Mouse (Mus musculus) myocyte (in vitro differentiated cells): ENCODE measurements around the gene Prkn. TPM values are rescaled to one million over a fixed set of nuclear protein-coding genes. Genes with fewer than 3 reads are reported as not detected.
A peak's percentile ranks its signal among the peaks of the same experiment; 100 is the strongest.

Experiments used
- H3K27me3 ChIP-seq: one replicate; pipeline ENCODE4 v1.6.1; 2011; ENCODE audit not compliant: control insufficient read depth, insufficient read depth, insufficient read length
- H3K36me3 ChIP-seq: one replicate; pipeline ENCODE4 v1.6.1; 2011; ENCODE audit not compliant: control insufficient read depth, insufficient read depth
- H3K4me2 ChIP-seq: one replicate; pipeline ENCODE4 v1.6.1; 2011; ENCODE audit warnings: low read depth, control low read depth
- H3K4me3 ChIP-seq: one replicate; pipeline ENCODE4 v1.5.1; 2011; ENCODE audit warnings: mild to moderate bottlenecking, control low read depth, moderate library complexity
- H3K79me2 ChIP-seq: one replicate; pipeline ENCODE4 v1.6.1; 2011; ENCODE audit not compliant: control insufficient read depth, insufficient read depth
- H3ac ChIP-seq: one replicate; pipeline ENCODE4 v1.6.1; 2011; ENCODE audit not compliant: control insufficient read depth, insufficient read length
- CEBPB ChIP-seq: IDR thresholded peaks from 2 replicates; pipeline ENCODE4 v1.6.1; 2011; ENCODE audit warnings: mild to moderate bottlenecking, moderate library complexity; ENCODE audit not compliant: poor library complexity, insufficient read depth, severe bottlenecking
- E2F4 ChIP-seq: IDR thresholded peaks from one replicate; pipeline ENCODE4 v1.6.1; 2011; ENCODE audit warnings: mild to moderate bottlenecking, control low read depth, moderate library complexity; ENCODE audit not compliant: insufficient read depth
- MAX ChIP-seq: IDR thresholded peaks from one replicate; pipeline ENCODE4 v1.6.1; 2011; ENCODE audit warnings: low read depth, mild to moderate bottlenecking, control low read depth
- MYOD1 ChIP-seq, 3 experiments: IDR thresholded peaks; one replicate each; pipeline ENCODE4 v1.6.1; 2011; ENCODE audit warnings: control low read depth in 2 of 3, low read depth in 2 of 3, mild to moderate bottlenecking in 2 of 3, moderate library complexity in 1 of 3; ENCODE audit not compliant: insufficient read length in 2 of 3, control insufficient read depth in 1 of 3
- MYOG ChIP-seq, 3 experiments: IDR thresholded peaks; one replicate each; pipeline ENCODE4 v1.6.1; 2011; ENCODE audit warnings: control low read depth in 2 of 3, low read depth in 2 of 3, mild to moderate bottlenecking in 2 of 3; ENCODE audit not compliant: insufficient read length in 2 of 3, control insufficient read depth in 1 of 3, insufficient read depth in 1 of 3
- POLR2A ChIP-seq: IDR thresholded peaks from one replicate; pipeline ENCODE4 v1.6.1; 2011; ENCODE audit warnings: low read depth, mild to moderate bottlenecking, control low read depth, moderate library complexity; ENCODE audit not compliant: insufficient read length
- POLR2AphosphoS2 ChIP-seq: IDR thresholded peaks from one replicate; pipeline ENCODE4 v1.6.1; 2011; ENCODE audit warnings: low read depth, control low read depth; ENCODE audit not compliant: insufficient read length
- REST ChIP-seq: IDR thresholded peaks from one replicate; pipeline ENCODE4 v1.6.1; 2011; ENCODE audit warnings: mild to moderate bottlenecking, control low read depth, moderate library complexity; ENCODE audit not compliant: insufficient read depth, insufficient read length
- SRF ChIP-seq: IDR thresholded peaks from one replicate; pipeline ENCODE4 v1.6.1; 2011; ENCODE audit warnings: low read depth; ENCODE audit not compliant: control insufficient read depth, insufficient read length
- TCF12 ChIP-seq: IDR thresholded peaks from one replicate; pipeline ENCODE4 v1.6.1; 2011; ENCODE audit warnings: mild to moderate bottlenecking, control low read depth; ENCODE audit not compliant: poor library complexity, insufficient read depth, severe bottlenecking
- TCF3 ChIP-seq: IDR thresholded peaks from one replicate; pipeline ENCODE4 v1.6.1; 2011; ENCODE audit warnings: low read depth, control low read depth; ENCODE audit not compliant: insufficient read length
- USF1 ChIP-seq: IDR thresholded peaks from one replicate; pipeline ENCODE4 v1.6.1; 2011; ENCODE audit warnings: low read depth, mild to moderate bottlenecking, control low read depth, moderate library complexity
- polyA plus RNA-seq: library from polyadenylated mRNA; unstranded; fragments of >200 nt; fragmentation: generic; extraction: Trizol; gene quantifications from one replicate; pipeline ENCODE4 v1.2.1, GENCODE M21; 2012; ENCODE audit warnings: missing spikeins

Gene Prkn
- polyA plus RNA-seq, 1 experiment, result 0.26 TPM

GRCm38 (mm10) chr17:11383364-11383962 is 543.3 kb downstream of the Prkn start:
- no peak overlapping the region for H3ac ChIP-seq
- peak overlapping the region; percentile 16 for H3K4me2 ChIP-seq
- peak in 1 of 3 experiments; percentile 58 for TF ChIP-seq MYOG (IDR thresholded peaks at IDR 0.05; ENCODE audit: control insufficient read depth in 1 of 3, insufficient read depth in 1 of 3, insufficient read length in 2 of 3, low read depth in 2 of 3)
- no peak for TF ChIP-seq CEBPB
- no peaks in the 10 kb centered on the region for H3K27me3 ChIP-seq
- H3K79me2 ChIP-seq, result no peaks in the 10 kb centered on the region
- H3K4me3 ChIP-seq, result no peak overlapping the region
- no peaks in the 10 kb centered on the region for H3K36me3 ChIP-seq

DNA sequence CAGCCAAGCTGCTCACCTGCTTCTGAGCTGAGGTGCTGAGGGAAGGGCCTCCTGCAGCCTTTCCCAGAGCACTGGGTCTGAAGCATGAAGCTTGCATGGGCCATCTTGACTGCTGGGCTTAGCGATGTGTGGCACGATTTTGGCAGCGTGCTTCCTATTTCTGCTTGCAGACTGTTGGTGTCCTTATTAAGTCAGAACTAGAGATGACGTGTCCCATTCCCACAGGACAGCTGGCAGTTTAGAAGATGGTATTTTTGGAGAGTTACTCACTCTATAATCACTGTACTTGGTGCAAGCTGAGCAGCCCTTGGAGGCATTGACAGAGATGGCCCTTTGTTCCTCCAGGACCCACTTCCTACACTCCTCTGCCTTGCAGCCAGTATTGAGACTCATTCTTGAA is 545.1 kb downstream of the Prkn start:
- TF ChIP-seq USF1 (no peak), CEBPB (no peak), POLR2A (no peak), TCF3 (no peak), MYOG (IDR thresholded peaks at IDR 0.05; ENCODE audit: control insufficient read depth in 1 of 3, insufficient read depth in 1 of 3, insufficient read length in 2 of 3, low read depth in 2 of 3) (peak in 2 of 3 experiments; percentile 42 to 64), SRF (peak; percentile 85), MAX (no peak), TCF12 (peak; percentile 20), POLR2AphosphoS2 (no peak), MYOD1 (IDR thresholded peaks at IDR 0.05; ENCODE audit: control insufficient read depth in 1 of 3, insufficient read length in 2 of 3, low read depth in 2 of 3) (peak in 2 of 3 experiments; percentile 55 to 67), REST (no peak), E2F4 (no peak)
- H3K79me2 ChIP-seq, result no peaks in the 10 kb centered on the region
- no peaks in the 10 kb centered on the region for H3K27me3 ChIP-seq
- no peak overlapping the region for H3K4me3 ChIP-seq
- H3K4me2 ChIP-seq, result peak overlapping the region; percentile 16
- no peaks in the 10 kb centered on the region for H3K36me3 ChIP-seq
- no peak overlapping the region for H3ac ChIP-seq

- Histone ChIP-seq H3K27me3 (no peaks in the 10 kb centered on the region), H3K36me3 (no peaks in the 10 kb centered on the region), H3K4me2 (no peak overlapping the region), H3K4me3 (no peak overlapping the region), H3ac (no peak overlapping the region), H3K79me2 (no peaks in the 10 kb centered on the region)
- TF ChIP-seq SRF (no peak), MYOG (IDR thresholded peaks at IDR 0.05; ENCODE audit: control insufficient read depth in 1 of 3, insufficient read depth in 1 of 3, insufficient read length in 2 of 3, low read depth in 2 of 3) (no peak), E2F4 (no peak), POLR2A (no peak), TCF12 (no peak), REST (no peak), POLR2AphosphoS2 (no peak), MAX (no peak), USF1 (no peak), CEBPB (no peak), MYOD1 (IDR thresholded peaks at IDR 0.05; ENCODE audit: control insufficient read depth in 1 of 3, insufficient read length in 2 of 3, low read depth in 2 of 3) (no peak), TCF3 (no peak)
These were observed 552.6 kb downstream of the Prkn start for GRCm38 (mm10) chr17:11392622-11393294.

GRCm38 (mm10) chr17:11394607-11395006 is 554.4 kb downstream of the Prkn start:
- H3K79me2 ChIP-seq, result no peaks in the 10 kb centered on the region
- H3K4me2 ChIP-seq, result no peak overlapping the region
- no peaks in the 10 kb centered on the region for H3K27me3 ChIP-seq
- H3K36me3 ChIP-seq, result no peaks in the 10 kb centered on the region
- H3ac ChIP-seq, result no peak overlapping the region
- no peak overlapping the region for H3K4me3 ChIP-seq
- TF ChIP-seq TCF12 (no peak), MYOD1 (IDR thresholded peaks at IDR 0.05; ENCODE audit: control insufficient read depth in 1 of 3, insufficient read length in 2 of 3, low read depth in 2 of 3) (no peak), POLR2AphosphoS2 (no peak), TCF3 (no peak), E2F4 (no peak), MYOG (IDR thresholded peaks at IDR 0.05; ENCODE audit: control insufficient read depth in 1 of 3, insufficient read depth in 1 of 3, insufficient read length in 2 of 3, low read depth in 2 of 3) (no peak), POLR2A (no peak), REST (no peak), SRF (no peak), USF1 (no peak), CEBPB (no peak), MAX (no peak)

GRCm38 (mm10) chr17:11397678-11398077 is 557.5 kb downstream of the Prkn start:
- H3K4me3 ChIP-seq, result no peak overlapping the region
- TF ChIP-seq TCF12 (no peak), POLR2A (no peak), SRF (no peak), CEBPB (no peak), E2F4 (no peak), REST (no peak), MYOD1 (IDR thresholded peaks at IDR 0.05; ENCODE audit: control insufficient read depth in 1 of 3, insufficient read length in 2 of 3, low read depth in 2 of 3) (no peak), MAX (no peak), MYOG (IDR thresholded peaks at IDR 0.05; ENCODE audit: control insufficient read depth in 1 of 3, insufficient read depth in 1 of 3, insufficient read length in 2 of 3, low read depth in 2 of 3) (no peak), POLR2AphosphoS2 (no peak), TCF3 (no peak)
- H3K79me2 ChIP-seq, result no peaks in the 10 kb centered on the region
- no peaks in the 10 kb centered on the region for H3K27me3 ChIP-seq
- H3K4me2 ChIP-seq, result no peak overlapping the region
- no peak overlapping the region for H3ac ChIP-seq
- H3K36me3 ChIP-seq, result no peaks in the 10 kb centered on the region
